Mouse (Mus musculus) cortical plate, adult 2 months (tissue): ENCODE data around the gene Maob.

Experiments
- CTCF ChIP-seq: fragments of 200-500 bp; IDR thresholded peaks from 2 replicates; pipeline ENCODE4 v1.5.1; 2011; ENCODE audit warnings: mild to moderate bottlenecking, control low read depth, low read length; ENCODE audit not compliant: insufficient read depth; ENCODE audit errors: extremely low read depth
- POLR2A ChIP-seq: fragments of 200-500 bp; IDR thresholded peaks from 2 replicates; pipeline ENCODE4 v1.6.1; 2011; ENCODE audit warnings: mild to moderate bottlenecking, low read length, control low read depth; ENCODE audit not compliant: insufficient read depth; ENCODE audit errors: extremely low read depth

DNA sequence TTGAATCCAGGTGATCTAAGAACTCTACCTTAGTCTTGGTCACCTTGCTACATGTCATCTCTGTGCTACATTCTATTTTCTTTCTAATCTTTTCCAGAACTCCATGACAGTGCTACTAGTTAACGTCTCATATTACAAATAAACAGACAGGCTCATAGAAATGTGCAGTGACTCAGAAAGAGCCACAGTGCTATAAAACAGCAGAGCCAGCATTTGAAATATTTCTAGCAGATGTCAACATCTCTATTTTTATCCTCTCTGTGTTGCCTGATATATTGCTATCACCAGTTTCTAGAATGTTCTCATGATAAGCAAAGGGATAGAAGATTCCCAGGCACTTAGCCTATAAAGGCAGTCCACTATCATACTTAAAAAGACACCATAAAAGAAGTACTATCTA is 103.1 kb downstream of the Maob start:
- no peak for TF ChIP-seq CTCF
- no peak for TF ChIP-seq POLR2A
